In genomic region chr14:71217041-71217440, GRCm38 (mm10) we compare ENCODE assay signal across 18 mouse cellular contexts.
"Had no signal": no experiment of that assay in that cellular context is flagged by ENCODE, and none has a peak within 500 bp of the region (broad histone marks: within the 10 kb centered on the region; RNA-seq: fewer than 3 reads in every experiment).

No protein-coding gene starts in this region.

- H3K4me1 ChIP-seq: intestine, embryonic 15.5 days; kidney, embryonic 15.5 days; limb, embryonic 10.5 days; limb, embryonic 13.5 days; lung, embryonic 15.5 days; midbrain, embryonic 13.5 days; neural tube, embryonic 13.5 days had no signal

- H3K36me3 ChIP-seq: intestine, embryonic 15.5 days; kidney, embryonic 15.5 days; limb, embryonic 10.5 days; limb, embryonic 13.5 days; lung, embryonic 15.5 days; midbrain, embryonic 13.5 days; neural tube, embryonic 13.5 days had no signal

- ATAC-seq: intestine, embryonic 15.5 days; midbrain, embryonic 13.5 days; midbrain, embryonic 16.5 days had no signal

- H3K27ac ChIP-seq: intestine, embryonic 15.5 days; kidney, embryonic 15.5 days; limb, embryonic 10.5 days; limb, embryonic 13.5 days; lung, embryonic 15.5 days; midbrain, embryonic 13.5 days; neural tube, embryonic 13.5 days; stomach, postnatal 0 days had no signal

- H3K9ac ChIP-seq: intestine, embryonic 15.5 days; kidney, embryonic 15.5 days; limb, embryonic 13.5 days; lung, embryonic 15.5 days; midbrain, embryonic 13.5 days; neural tube, embryonic 13.5 days had no signal

- H3K9me3 ChIP-seq: intestine, embryonic 15.5 days; kidney, embryonic 15.5 days; limb, embryonic 10.5 days; lung, embryonic 15.5 days; midbrain, embryonic 13.5 days; neural tube, embryonic 13.5 days had no signal

- H3K4me3 ChIP-seq: intestine, embryonic 15.5 days; kidney, embryonic 15.5 days; limb, embryonic 10.5 days; limb, embryonic 13.5 days; lung, embryonic 15.5 days; midbrain, embryonic 13.5 days; myocyte; neural tube, embryonic 13.5 days had no signal

- DNase-seq: kidney, adult 11 months; kidney, adult 8-10 months; kidney, postnatal 10 days; kidney, postnatal 36 days; lung, adult 18-20 months; lung, postnatal 10 days; lung, postnatal 36 days; thymus, postnatal 36 days had no signal

- H3K4me2 ChIP-seq: intestine, embryonic 15.5 days; kidney, embryonic 15.5 days; limb, embryonic 13.5 days; lung, embryonic 15.5 days; midbrain, embryonic 13.5 days; neural tube, embryonic 13.5 days had no signal

- H3K27me3 ChIP-seq: intestine, embryonic 15.5 days; kidney, embryonic 15.5 days; limb, embryonic 13.5 days; lung, embryonic 15.5 days; midbrain, embryonic 13.5 days; neural tube, embryonic 13.5 days had no signal
